Mouse (Mus musculus) embryonic facial prominence, embryonic 10.5 days (tissue): ENCODE data around the gene Evpl. TPM values are rescaled to one million over a fixed set of nuclear protein-coding genes. Genes with fewer than 3 reads are reported as not detected.

ENCODE experiments used
- DNase-seq: peaks from one replicate; pipeline ENCODE4 v3.0.0-alpha.2; 2017; ENCODE audit warnings: low spot score
- H3K27ac ChIP-seq: fragments of 300-500 bp; sonication (generic); replicated peaks from 2 replicates; pipeline ENCODE4 v1.5.1; 2016; ENCODE audit warnings: mild to moderate bottlenecking
- H3K27me3 ChIP-seq: fragments of 300-500 bp; sonication (generic); replicated peaks from 2 replicates; pipeline ENCODE4 v1.6.1; 2016; ENCODE audit warnings: low read depth, mild to moderate bottlenecking; ENCODE audit not compliant: poor library complexity, severe bottlenecking
- H3K36me3 ChIP-seq: fragments of 300-500 bp; sonication (generic); replicated peaks from 2 replicates; pipeline ENCODE4 v1.6.1; 2016; ENCODE audit warnings: mild to moderate bottlenecking, moderate library complexity
- H3K4me1 ChIP-seq: fragments of 300-500 bp; sonication (generic); 2 replicates; pipeline ENCODE4 v1.6.1; 2016
- H3K4me3 ChIP-seq: fragments of 300-500 bp; sonication (generic); 2 replicates; pipeline ENCODE4 v1.5.1; 2016; ENCODE audit warnings: mild to moderate bottlenecking, moderate library complexity
- H3K9me3 ChIP-seq: fragments of 300-500 bp; sonication (generic); 2 replicates; pipeline ENCODE4 v1.6.1; 2016; ENCODE audit warnings: mild to moderate bottlenecking
- WGBS: fragments of 180-500 bp; shearing (Covaris S2); methylation state at CpG from one replicate; pipeline ENCODE4 v1.1.7; 2016; 5-methylcytosine and 5-hydroxymethylcytosine counted together
- polyA plus RNA-seq: library from polyadenylated mRNA; unstranded; fragments of >200 nt; fragmentation: Nextera tagmentation; extraction: Ambion mirVana; gene quantifications from 2 replicates; pipeline ENCODE4 v1.2.1, GENCODE M21; 2016

The Evpl gene
- polyA plus RNA-seq, 1 experiment from 2014 or later = 1.0 TPM

DNA sequence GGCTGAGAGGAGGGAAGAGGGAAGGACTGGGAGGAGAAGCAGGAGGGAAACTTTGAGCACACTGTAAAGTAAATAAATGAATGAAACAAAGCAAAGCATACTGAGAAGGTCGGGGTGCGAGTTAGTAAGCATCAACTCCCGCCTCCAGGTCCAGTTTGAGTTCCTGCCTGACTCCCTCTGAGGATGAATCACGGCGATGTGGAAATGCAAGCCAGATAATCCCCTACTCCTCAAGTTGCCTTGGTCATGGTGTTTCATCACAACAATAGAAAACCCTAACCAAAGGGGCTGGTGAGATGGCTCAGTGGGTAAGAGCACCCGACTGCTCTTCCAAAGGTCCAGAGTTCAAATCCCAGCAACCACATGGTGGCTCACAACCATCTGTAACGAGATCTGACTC, 61.9 kb downstream of the Evpl start:
- Histone ChIP-seq H3K27me3 (no peaks in the 10 kb centered on the region), H3K4me3 (no peak overlapping the region), H3K9me3 (no peaks in the 10 kb centered on the region), H3K4me1 (peaks cover 3% of the 10 kb centered on the region; the same call in 1 of the 2 replicates), H3K27ac (no peak overlapping the region), H3K36me3 (peaks cover 92% of the 10 kb centered on the region)
- 86% methylated on average over 7 of the region's 7 CpGs for WGBS
- no peak for DNase-seq

DNA sequence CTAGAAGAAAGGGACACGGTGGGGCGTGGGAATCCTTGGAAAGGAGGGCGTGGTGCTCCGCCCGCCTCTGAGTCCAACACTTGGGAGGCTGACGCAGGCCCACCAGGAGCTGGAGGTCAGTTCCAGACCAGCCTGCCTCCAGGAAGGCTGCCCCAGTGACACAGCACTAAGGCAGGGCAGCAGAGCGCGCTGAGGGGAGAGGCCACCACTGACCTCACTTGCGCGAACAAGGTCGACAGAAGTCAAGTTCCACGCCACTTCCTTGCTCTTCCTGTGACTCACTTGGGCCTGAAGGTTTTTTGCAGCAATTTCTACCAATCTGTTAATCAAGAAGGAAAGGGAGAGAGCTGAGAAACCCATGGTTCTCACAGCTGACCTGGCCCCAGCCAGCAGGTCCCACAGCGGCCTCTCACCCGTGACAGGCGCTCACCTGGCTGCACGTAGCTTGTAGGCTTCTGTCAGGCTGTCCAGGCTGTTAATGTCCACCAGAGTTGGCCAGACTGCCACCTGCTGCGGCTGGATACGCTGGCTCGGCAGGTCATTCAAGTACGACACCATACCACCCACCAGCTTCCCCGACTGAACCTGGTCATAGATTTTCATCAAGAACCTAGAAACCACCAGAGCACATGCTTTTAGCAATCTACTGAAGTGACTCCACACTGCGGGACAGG, 63.0 kb downstream of the Evpl start:
- no peak for DNase-seq
- H3K4me1 ChIP-seq = peaks cover 3% of the 10 kb centered on the region; the same call in 1 of the 2 replicates
- 91% methylated on average over 22 of the region's 22 CpGs for WGBS
- no peak overlapping the region for H3K27ac ChIP-seq
- H3K36me3 ChIP-seq = peaks cover 82% of the 10 kb centered on the region
- no peak overlapping the region for H3K4me3 ChIP-seq
- H3K27me3 ChIP-seq = no peaks in the 10 kb centered on the region
- H3K9me3 ChIP-seq = no peaks in the 10 kb centered on the region

DNA sequence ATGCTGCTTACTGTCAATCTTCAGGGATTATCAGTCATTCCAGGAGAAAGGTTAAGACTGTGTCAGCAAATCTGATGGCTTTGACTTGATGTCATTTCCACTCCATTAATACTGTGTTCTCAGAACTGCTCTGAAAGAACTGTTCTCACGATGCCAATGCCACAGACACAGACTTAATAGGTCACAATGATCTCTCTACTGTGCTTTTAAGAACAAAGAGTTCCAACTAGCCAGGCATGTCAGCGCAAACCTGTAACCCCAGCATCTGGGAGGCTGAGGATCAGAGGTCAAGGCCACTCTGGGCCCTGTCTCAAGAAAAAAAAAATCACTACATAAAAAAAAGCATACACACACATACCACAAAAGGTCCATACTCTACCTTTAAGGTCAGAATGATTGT, 65.9 kb downstream of the Evpl start:
- Histone ChIP-seq H3K27ac (no peak overlapping the region), H3K4me1 (peaks cover 19% of the 10 kb centered on the region), H3K9me3 (no peaks in the 10 kb centered on the region), H3K4me3 (no peak overlapping the region), H3K27me3 (no peaks in the 10 kb centered on the region), H3K36me3 (peaks cover 55% of the 10 kb centered on the region)
- DNase-seq = no peak
- WGBS = 85% methylated on average over 2 of the region's 2 CpGs

Other genes with a start within 250 kb of the Evpl start
- 212 and 216 TPM in 2 replicates for gene Galk1, start 225.4 kb downstream of the Evpl start, polyA plus RNA-seq
- 1,824 and 1,981 TPM in 2 replicates for gene H3f3b, start 210.1 kb downstream of the Evpl start, polyA plus RNA-seq
- gene Unk, start 207.8 kb downstream of the Evpl start, polyA plus RNA-seq = 49.4 and 50.9 TPM in 2 replicates
- gene Unc13d, start 160.1 kb downstream of the Evpl start, polyA plus RNA-seq = 2.9 TPM in 2 replicates
- 74.2 and 76.8 TPM in 2 replicates for gene Wbp2, start 151.1 kb downstream of the Evpl start, polyA plus RNA-seq
- 4.5 and 4.7 TPM in 2 replicates for gene Trim47, start 110.9 kb downstream of the Evpl start, polyA plus RNA-seq
- 1.9 and 2.3 TPM in 2 replicates for gene Trim65, start 106.9 kb downstream of the Evpl start, polyA plus RNA-seq
- gene Mrpl38, start 99.2 kb downstream of the Evpl start, polyA plus RNA-seq = 108 and 117 TPM in 2 replicates
- 61.0 and 61.8 TPM in 2 replicates for gene Fbf1, start 69.9 kb downstream of the Evpl start, polyA plus RNA-seq
- gene Ten1, start 39.2 kb downstream of the Evpl start, polyA plus RNA-seq = 62.7 and 65.6 TPM in 2 replicates
- 17.7 and 18.8 TPM in 2 replicates for gene Acox1, start 39.0 kb downstream of the Evpl start, polyA plus RNA-seq
- gene Srp68, start 36.1 kb upstream of the Evpl start, polyA plus RNA-seq = 104 TPM in 2 replicates
- gene Galr2, start 42.9 kb upstream of the Evpl start, polyA plus RNA-seq = 0.25 and 0.39 TPM in 2 replicates
- 55.4 and 59.7 TPM in 2 replicates for gene Exoc7, start 69.2 kb upstream of the Evpl start, polyA plus RNA-seq
- gene Foxj1, start 97.3 kb upstream of the Evpl start, polyA plus RNA-seq = 2.3 and 3.3 TPM in 2 replicates
- gene Rnf157, start 175.0 kb upstream of the Evpl start, polyA plus RNA-seq = 12.7 and 15.7 TPM in 2 replicates
- gene Ubald2, start 196.0 kb upstream of the Evpl start, polyA plus RNA-seq = 43.7 and 46.4 TPM in 2 replicates
- gene Qrich2, start 228.2 kb upstream of the Evpl start, polyA plus RNA-seq = 0.23 and 0.44 TPM in 2 replicates